Mouse (Mus musculus) spleen, adult 2 months (tissue): ENCODE measurements around the gene Opn1sw.

Source experiments
- CTCF ChIP-seq: fragments of 200-500 bp; IDR thresholded peaks from 2 replicates; pipeline ENCODE4 v1.5.1; 2011; ENCODE audit warnings: mild to moderate bottlenecking, inconsistent platforms; ENCODE audit not compliant: insufficient read depth, insufficient read length, insufficient replicate concordance; ENCODE audit errors: extremely low read depth
- POLR2A ChIP-seq: fragments of 200-500 bp; IDR thresholded peaks from 2 replicates; pipeline ENCODE4 v1.6.1; 2011; ENCODE audit warnings: low read depth, low read length, inconsistent platforms

GRCm38 (mm10) chr6:29329514-29329913 lies 58.8 kb downstream of the Opn1sw start:
- TF ChIP-seq CTCF: no peak
- TF ChIP-seq POLR2A: no peak
